Mouse (Mus musculus): ENCODE results near the gene Alpl. TPM values are rescaled to one million over a fixed set of nuclear protein-coding genes. Genes with fewer than 3 reads are reported as not detected.

The Alpl gene
- total and polyA plus RNA-seq, 3 experiments: 62.9 to 164 (median 115) TPM

DNA sequence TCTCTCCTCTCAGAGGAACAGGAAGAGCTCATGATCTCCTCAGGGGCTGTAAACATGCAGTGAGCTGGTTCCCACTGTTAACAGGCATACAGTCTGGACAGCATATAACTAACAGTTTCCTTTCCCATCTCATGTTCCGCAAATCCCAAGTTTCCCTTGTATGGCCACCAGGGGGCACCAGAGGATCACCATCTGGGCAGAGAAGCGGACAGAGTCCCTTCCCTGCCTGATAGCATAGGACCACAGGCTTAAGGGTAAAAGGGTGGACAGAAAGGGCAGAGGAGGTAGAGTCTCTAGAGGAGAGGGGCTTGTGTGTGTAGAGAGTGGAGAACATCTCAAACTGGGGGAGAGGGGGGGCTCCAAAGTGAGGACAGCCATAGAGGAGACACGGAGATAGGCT lies 66.0 kb downstream of the Alpl start:
- peak; percentile 85 for DNase-seq (ENCODE audit: extremely low read depth)
- Histone ChIP-seq H3K27ac (ENCODE audit: insufficient read depth, low read depth) (no peak overlapping the region), H3K9me3 (replicated peaks; ENCODE audit: low read length) (no peaks in the 10 kb centered on the region), H3K4me1 (ENCODE audit: control insufficient read depth in 1 of 2, insufficient read depth in 2 of 2) (peaks cover 3 to 25% of the 10 kb centered on the region in 2 experiments), H3K27me3 (replicated peaks) (peaks cover 21% of the 10 kb centered on the region), H3K4me2 (ENCODE audit: insufficient read depth, low read depth, poor library complexity, severe bottlenecking) (no peak overlapping the region), H3K79me2 (replicated peaks; ENCODE audit: control insufficient read depth, extremely low read depth, insufficient read depth, poor library complexity, severe bottlenecking) (no peaks in the 10 kb centered on the region), H3K36me3 (replicated peaks in 1 of 2; ENCODE audit: control insufficient read depth in 1 of 2, insufficient read depth in 1 of 2, low read length in 1 of 2) (peaks cover 0 to 22% of the 10 kb centered on the region in 2 experiments), H3K9ac (ENCODE audit: insufficient read depth, low read depth) (no peak overlapping the region), H3K4me3 (replicated peaks in 1 of 3; ENCODE audit: low read depth in 2 of 3, low read length in 2 of 3, poor library complexity in 1 of 3) (no peak overlapping the region)
- dilution Hi-C loops (cut with MboI; ENCODE audit: extremely low pct_ligation_motif_present, extremely low pct_unique_long_range_greater_than_20kb, low sequenced_read_pairs): no loop called here
- TF ChIP-seq UBTF (IDR thresholded peaks at IDR 0.05; ENCODE audit: low read depth, low read length) (no peak), ELF1 (IDR thresholded peaks at IDR 0.05; ENCODE audit: low read depth, low read length) (peak; percentile 30; the same call in 1 of the 2 replicates), MXI1 (IDR thresholded peaks at IDR 0.05; ENCODE audit: low read depth, low read length) (no peak), NELFE (IDR thresholded peaks at IDR 0.05; ENCODE audit: low read depth, low read length) (no peak; the same call in 1 of the 2 replicates), CTCF (conservative IDR thresholded peaks at IDR 0.05 in 1 of 2, IDR thresholded peaks at IDR 0.05 in 1 of 2; ENCODE audit: low read depth in 2 of 2, low read length in 2 of 2) (peak; percentile 75 to 98), IRF4 (IDR thresholded peaks at IDR 0.05; ENCODE audit: low read depth, low read length) (peak; percentile 48; the same call in 1 of the 2 replicates), MAZ (IDR thresholded peaks at IDR 0.05; ENCODE audit: low read depth, low read length) (0 out of 2 replicates have a peak, but pooled peaks have one; percentile 41), SMC3 (IDR thresholded peaks at IDR 0.05; ENCODE audit: low read depth, low read length) (peak; percentile 99), MYC (IDR thresholded peaks at IDR 0.05; ENCODE audit: low read depth, low read length) (0 out of 2 replicates have a peak, but pooled peaks have one; percentile 39), ZC3H11A (IDR thresholded peaks at IDR 0.05; ENCODE audit: low read depth, low read length) (peak; percentile 95), USF1 (IDR thresholded peaks at IDR 0.05; ENCODE audit: low read depth, low read length) (no peak)
- in situ Hi-C loops (cut with MboI; ENCODE audit: low pct_ligation_motif_present, low pct_unique_long_range_greater_than_20kb, low sequenced_read_pairs): loop anchor here (5.0 kb wide), 2 partner anchors 107 to 217 kb away; no protein-coding TSS in a partner anchor

DNA sequence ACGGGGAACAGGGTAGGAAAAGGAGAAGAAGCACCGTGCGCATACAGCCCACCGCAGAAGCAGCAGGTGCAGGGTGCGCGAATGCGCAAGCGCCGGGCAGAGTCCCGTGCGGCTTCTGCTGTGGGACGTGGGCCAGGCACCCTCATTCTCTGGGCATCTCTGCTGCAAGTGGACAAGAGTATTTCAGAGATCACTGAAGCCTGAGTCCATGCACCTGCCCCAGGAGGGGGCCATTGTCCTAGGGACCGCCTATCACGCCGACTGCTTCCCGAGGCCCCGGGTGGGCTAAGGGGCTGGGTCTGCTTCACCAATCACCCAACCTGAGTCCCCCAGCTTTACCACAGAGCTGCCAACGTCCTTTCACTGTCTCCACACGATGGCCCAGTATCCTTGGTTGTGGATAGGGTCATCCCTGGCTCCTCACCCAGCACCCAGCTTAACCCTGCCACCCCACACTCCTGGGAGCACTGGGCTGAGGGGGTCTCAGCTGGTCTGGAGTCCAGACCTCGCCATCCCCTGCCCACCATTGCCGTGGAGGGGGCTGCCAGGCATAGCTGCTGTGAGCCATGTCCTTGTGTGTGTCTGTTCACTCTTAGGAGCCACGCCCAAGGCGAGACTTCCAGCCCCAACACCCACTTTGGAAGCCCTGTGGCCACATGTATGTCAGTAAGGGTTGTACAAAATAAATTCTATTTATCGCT lies 66.9 kb downstream of the Alpl start:
- Histone ChIP-seq H3K27ac (ENCODE audit: insufficient read depth, low read depth) (no peak overlapping the region), H3K4me2 (ENCODE audit: insufficient read depth, low read depth, poor library complexity, severe bottlenecking) (no peak overlapping the region), H3K9me3 (replicated peaks; ENCODE audit: low read length) (no peaks in the 10 kb centered on the region), H3K79me2 (replicated peaks; ENCODE audit: control insufficient read depth, extremely low read depth, insufficient read depth, poor library complexity, severe bottlenecking) (no peaks in the 10 kb centered on the region), H3K27me3 (replicated peaks) (peaks cover 21% of the 10 kb centered on the region), H3K4me3 (replicated peaks in 1 of 3; ENCODE audit: low read depth in 2 of 3, low read length in 2 of 3, poor library complexity in 1 of 3) (no peak overlapping the region), H3K36me3 (replicated peaks in 1 of 2; ENCODE audit: control insufficient read depth in 1 of 2, insufficient read depth in 1 of 2, low read length in 1 of 2) (peaks cover 0 to 22% of the 10 kb centered on the region in 2 experiments), H3K9ac (ENCODE audit: insufficient read depth, low read depth) (no peak overlapping the region), H3K4me1 (ENCODE audit: control insufficient read depth in 1 of 2, insufficient read depth in 2 of 2) (peaks cover 9 to 30% of the 10 kb centered on the region in 2 experiments)
- dilution Hi-C loops (cut with MboI; ENCODE audit: extremely low pct_ligation_motif_present, extremely low pct_unique_long_range_greater_than_20kb, low sequenced_read_pairs) (no loop called here), in situ Hi-C loops (cut with MboI; ENCODE audit: low pct_ligation_motif_present, low pct_unique_long_range_greater_than_20kb, low sequenced_read_pairs) (no loop called here)
- TF ChIP-seq HCFC1 (IDR thresholded peaks at IDR 0.05; ENCODE audit: low read depth, low read length) (no peak), MXI1 (IDR thresholded peaks at IDR 0.05; ENCODE audit: low read depth, low read length) (no peak), USF1 (IDR thresholded peaks at IDR 0.05; ENCODE audit: low read depth, low read length) (no peak), RCOR1 (conservative IDR thresholded peaks at IDR 0.05; ENCODE audit: low read depth, low read length) (no peak), USF2 (conservative IDR thresholded peaks at IDR 0.05; ENCODE audit: low read depth, low read length) (no peak), ZNF384 (IDR thresholded peaks at IDR 0.05; ENCODE audit: low read depth, low read length) (no peak), POLR2AphosphoS2 (IDR thresholded peaks at IDR 0.05; ENCODE audit: low read depth, low read length) (no peak)
- no peak for DNase-seq (ENCODE audit: extremely low read depth)

Data from CH12.LX (cell line).